Mouse (Mus musculus) olfactory bulb, adult 2 months (tissue): ENCODE results near the gene Apoc4.

Experiments
- CTCF ChIP-seq: fragments of 200-500 bp; IDR thresholded peaks from 2 replicates; pipeline ENCODE4 v1.5.1; 2012; ENCODE audit warnings: low read depth, mild to moderate bottlenecking, low read length, moderate library complexity; ENCODE audit not compliant: insufficient read depth
- POLR2A ChIP-seq: fragments of 200-500 bp; IDR thresholded peaks from 2 replicates; pipeline ENCODE4 v1.6.1; 2012; ENCODE audit warnings: mild to moderate bottlenecking, low read depth, low read length, moderate library complexity; ENCODE audit not compliant: insufficient read depth

DNA sequence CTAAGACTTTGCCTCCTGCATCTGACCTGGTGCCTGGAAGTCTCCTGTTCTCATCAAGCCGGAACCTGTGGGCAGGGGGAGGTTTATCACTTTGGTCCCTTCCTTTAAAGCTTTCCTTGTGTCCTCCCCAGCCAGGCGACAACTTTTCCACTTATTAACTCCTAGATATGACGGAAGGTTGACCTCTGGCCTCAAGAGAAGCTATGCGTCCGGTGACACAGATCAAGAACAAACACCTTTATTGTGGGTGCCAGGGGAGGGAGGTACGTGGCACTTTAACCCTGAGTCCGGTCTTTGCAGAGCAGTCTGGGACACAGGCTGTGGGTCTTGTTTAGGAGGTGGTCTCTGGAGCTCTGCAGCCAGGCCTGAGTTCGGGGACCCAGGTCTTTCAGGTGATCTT lies 3.4 kb downstream of the Apoc4 start, which contains the start of gene Apoc2:
- TF ChIP-seq CTCF (no peak), POLR2A (no peak)
